Mouse (Mus musculus): ENCODE results near the gene Pmepa1. TPM values are rescaled to one million over a fixed set of nuclear protein-coding genes. Genes with fewer than 3 reads are reported as not detected.

The Pmepa1 gene
- polyA plus RNA-seq, 1 experiment from 2014 or later, result 7.3 TPM

GRCm38 (mm10) chr2:173270601-173271248 is 5.6 kb downstream of the Pmepa1 start:
- Histone ChIP-seq H3K4me2 (ENCODE audit: low read length) (no peak overlapping the region), H3K9ac (replicated peaks; ENCODE audit: low read depth, low read length) (no peak overlapping the region), H3K9me3 (ENCODE audit: control insufficient read depth, low read length) (no peaks in the 10 kb centered on the region), H3K36me3 (ENCODE audit: control insufficient read depth, insufficient read depth) (no peaks in the 10 kb centered on the region), H3K4me1 (replicated peaks; ENCODE audit: control insufficient read depth, insufficient read depth, low read length) (peaks cover 71% of the 10 kb centered on the region), H3K27ac (ENCODE audit: low read length) (no peak overlapping the region), H3K4me3 (replicated peaks; ENCODE audit: low read length) (no peak overlapping the region), H3K27me3 (replicated peaks; ENCODE audit: control insufficient read depth, insufficient read depth, low read length) (no peaks in the 10 kb centered on the region)
- ATAC-seq, result no peak
- 60% methylated on average over 11 of the region's 11 CpGs for WGBS

- Histone ChIP-seq H3K4me3 (replicated peaks; ENCODE audit: low read length) (no peak overlapping the region), H3K27me3 (replicated peaks; ENCODE audit: control insufficient read depth, insufficient read depth, low read length) (no peaks in the 10 kb centered on the region), H3K4me2 (ENCODE audit: low read length) (no peak overlapping the region), H3K4me1 (replicated peaks; ENCODE audit: control insufficient read depth, insufficient read depth, low read length) (peaks cover 76% of the 10 kb centered on the region), H3K36me3 (ENCODE audit: control insufficient read depth, insufficient read depth) (no peaks in the 10 kb centered on the region), H3K27ac (ENCODE audit: low read length) (no peak overlapping the region), H3K9ac (replicated peaks; ENCODE audit: low read depth, low read length) (no peak overlapping the region), H3K9me3 (ENCODE audit: control insufficient read depth, low read length) (no peaks in the 10 kb centered on the region)
- no peak for ATAC-seq
- 58% methylated on average over 9 of the region's 9 CpGs for WGBS
These were observed 6.1 kb downstream of the Pmepa1 start for GRCm38 (mm10) chr2:173270196-173270595.

GRCm38 (mm10) chr2:173267562-173267961 is 8.8 kb downstream of the Pmepa1 start:
- no peak overlapping the region for H3K9ac ChIP-seq (replicated peaks; ENCODE audit: low read depth, low read length)
- 74% methylated on average over 3 of the region's 3 CpGs for WGBS
- no peaks in the 10 kb centered on the region for H3K36me3 ChIP-seq (ENCODE audit: control insufficient read depth, insufficient read depth)
- H3K4me3 ChIP-seq (replicated peaks; ENCODE audit: low read length), result no peak overlapping the region
- no peak for ATAC-seq
- no peak overlapping the region for H3K27ac ChIP-seq (ENCODE audit: low read length)
- peaks cover 66% of the 10 kb centered on the region for H3K4me1 ChIP-seq (replicated peaks; ENCODE audit: control insufficient read depth, insufficient read depth, low read length)
- no peaks in the 10 kb centered on the region for H3K9me3 ChIP-seq (ENCODE audit: control insufficient read depth, low read length)
- no peak overlapping the region for H3K4me2 ChIP-seq (ENCODE audit: low read length)
- H3K27me3 ChIP-seq (replicated peaks; ENCODE audit: control insufficient read depth, insufficient read depth, low read length), result no peaks in the 10 kb centered on the region

- Histone ChIP-seq H3K36me3 (ENCODE audit: control insufficient read depth, insufficient read depth) (no peaks in the 10 kb centered on the region), H3K4me2 (ENCODE audit: low read length) (no peak overlapping the region), H3K4me3 (replicated peaks; ENCODE audit: low read length) (no peak overlapping the region), H3K9me3 (ENCODE audit: control insufficient read depth, low read length) (no peaks in the 10 kb centered on the region), H3K27me3 (replicated peaks; ENCODE audit: control insufficient read depth, insufficient read depth, low read length) (no peaks in the 10 kb centered on the region), H3K9ac (replicated peaks; ENCODE audit: low read depth, low read length) (no peak overlapping the region), H3K4me1 (replicated peaks; ENCODE audit: control insufficient read depth, insufficient read depth, low read length) (peaks cover 64% of the 10 kb centered on the region), H3K27ac (ENCODE audit: low read length) (no peak overlapping the region)
- WGBS, result 80% methylated on average over 25 of the region's 25 CpGs
- no peak for ATAC-seq
These were observed 9.8 kb downstream of the Pmepa1 start for GRCm38 (mm10) chr2:173266349-173267112.

- H3K9ac ChIP-seq (replicated peaks; ENCODE audit: low read depth, low read length), result no peak overlapping the region
- WGBS, result 84% methylated on average over 22 of the region's 22 CpGs
These were observed 10.7 kb downstream of the Pmepa1 start for GRCm38 (mm10) chr2:173265468-173266265.

GRCm38 (mm10) chr2:173264467-173265128 is 11.7 kb downstream of the Pmepa1 start:
- ATAC-seq, result peak; percentile 80
- no peak overlapping the region for H3K9ac ChIP-seq (replicated peaks; ENCODE audit: low read depth, low read length)
- no peaks in the 10 kb centered on the region for H3K27me3 ChIP-seq (replicated peaks; ENCODE audit: control insufficient read depth, insufficient read depth, low read length)
- no peak overlapping the region for H3K4me2 ChIP-seq (ENCODE audit: low read length)
- no peaks in the 10 kb centered on the region for H3K9me3 ChIP-seq (ENCODE audit: control insufficient read depth, low read length)
- WGBS, result 20% methylated on average over 13 of the region's 13 CpGs
- no peak overlapping the region for H3K27ac ChIP-seq (ENCODE audit: low read length)
- H3K4me1 ChIP-seq (replicated peaks; ENCODE audit: control insufficient read depth, insufficient read depth, low read length), result peaks cover 62% of the 10 kb centered on the region
- no peaks in the 10 kb centered on the region for H3K36me3 ChIP-seq (ENCODE audit: control insufficient read depth, insufficient read depth)
- no peak overlapping the region for H3K4me3 ChIP-seq (replicated peaks; ENCODE audit: low read length)

More at GRCm38 (mm10) chr2:173265468-173266265, 10.7 kb downstream of the Pmepa1 start:
- no peak overlapping the region for H3K4me3 ChIP-seq (replicated peaks; ENCODE audit: low read length)
- 0 out of 2 replicates have a peak, but pooled peaks have one; percentile 2 for ATAC-seq
- H3K27ac ChIP-seq (ENCODE audit: low read length), result no peak overlapping the region
- H3K4me2 ChIP-seq (ENCODE audit: low read length), result no peak overlapping the region
- no peaks in the 10 kb centered on the region for H3K9me3 ChIP-seq (ENCODE audit: control insufficient read depth, low read length)
- H3K27me3 ChIP-seq (replicated peaks; ENCODE audit: control insufficient read depth, insufficient read depth, low read length), result no peaks in the 10 kb centered on the region
- no peaks in the 10 kb centered on the region for H3K36me3 ChIP-seq (ENCODE audit: control insufficient read depth, insufficient read depth)
- peaks cover 64% of the 10 kb centered on the region for H3K4me1 ChIP-seq (replicated peaks; ENCODE audit: control insufficient read depth, insufficient read depth, low read length)

GRCm38 (mm10) chr2:173263636-173264330 is 12.6 kb downstream of the Pmepa1 start:
- no peak overlapping the region for H3K27ac ChIP-seq (ENCODE audit: low read length)
- no peak overlapping the region for H3K9ac ChIP-seq (replicated peaks; ENCODE audit: low read depth, low read length)
- no peaks in the 10 kb centered on the region for H3K36me3 ChIP-seq (ENCODE audit: control insufficient read depth, insufficient read depth)
- no peak for ATAC-seq
- H3K4me3 ChIP-seq (replicated peaks; ENCODE audit: low read length), result no peak overlapping the region
- no peaks in the 10 kb centered on the region for H3K27me3 ChIP-seq (replicated peaks; ENCODE audit: control insufficient read depth, insufficient read depth, low read length)
- H3K4me1 ChIP-seq (replicated peaks; ENCODE audit: control insufficient read depth, insufficient read depth, low read length), result peaks cover 66% of the 10 kb centered on the region
- H3K9me3 ChIP-seq (ENCODE audit: control insufficient read depth, low read length), result no peaks in the 10 kb centered on the region
- no peak overlapping the region for H3K4me2 ChIP-seq (ENCODE audit: low read length)
- 77% methylated on average over 11 of the region's 11 CpGs for WGBS

GRCm38 (mm10) chr2:173261497-173261896 is 14.8 kb downstream of the Pmepa1 start:
- no peak overlapping the region for H3K4me2 ChIP-seq (ENCODE audit: low read length)
- no peak overlapping the region for H3K27ac ChIP-seq (ENCODE audit: low read length)
- peaks cover 82% of the 10 kb centered on the region for H3K4me1 ChIP-seq (replicated peaks; ENCODE audit: control insufficient read depth, insufficient read depth, low read length)
- 70% methylated on average over 10 of the region's 10 CpGs for WGBS
- no peak overlapping the region for H3K4me3 ChIP-seq (replicated peaks; ENCODE audit: low read length)
- no peaks in the 10 kb centered on the region for H3K27me3 ChIP-seq (replicated peaks; ENCODE audit: control insufficient read depth, insufficient read depth, low read length)
- ATAC-seq, result no peak
- H3K9ac ChIP-seq (replicated peaks; ENCODE audit: low read depth, low read length), result no peak overlapping the region
- H3K36me3 ChIP-seq (ENCODE audit: control insufficient read depth, insufficient read depth), result no peaks in the 10 kb centered on the region
- no peaks in the 10 kb centered on the region for H3K9me3 ChIP-seq (ENCODE audit: control insufficient read depth, low read length)
